Mouse (Mus musculus) C2C12 (cell line): Measurements from ENCODE around the gene Fyn.

ENCODE experiments used
- CEBPB ChIP-seq: IDR thresholded peaks from one replicate; pipeline ENCODE4 v1.6.1; 2011; ENCODE audit warnings: low read depth, mild to moderate bottlenecking, control low read depth, moderate library complexity
- CTCF ChIP-seq: IDR thresholded peaks from one replicate; pipeline ENCODE4 v1.5.1; 2011; ENCODE audit not compliant: control insufficient read depth, insufficient read depth, insufficient read length
- FOSL1 ChIP-seq: IDR thresholded peaks from one replicate; pipeline ENCODE4 v1.8.0; 2011; ENCODE audit warnings: mild to moderate bottlenecking, low read length; ENCODE audit not compliant: poor library complexity, insufficient read depth, severe bottlenecking
- MAX ChIP-seq: IDR thresholded peaks from one replicate; pipeline ENCODE4 v1.6.1; 2011; ENCODE audit warnings: mild to moderate bottlenecking, control low read depth
- MYOD1 ChIP-seq: IDR thresholded peaks from one replicate; pipeline ENCODE4 v1.6.1; 2011; ENCODE audit warnings: low read depth; ENCODE audit not compliant: control insufficient read depth, insufficient read length
- MYOG ChIP-seq: IDR thresholded peaks from one replicate; pipeline ENCODE4 v1.6.1; 2011; ENCODE audit not compliant: control insufficient read depth, insufficient read length; ENCODE audit errors: extremely low read depth
- USF1 ChIP-seq: IDR thresholded peaks from one replicate; pipeline ENCODE4 v1.6.1; 2011; ENCODE audit warnings: low read depth, mild to moderate bottlenecking, control low read depth, moderate library complexity

DNA sequence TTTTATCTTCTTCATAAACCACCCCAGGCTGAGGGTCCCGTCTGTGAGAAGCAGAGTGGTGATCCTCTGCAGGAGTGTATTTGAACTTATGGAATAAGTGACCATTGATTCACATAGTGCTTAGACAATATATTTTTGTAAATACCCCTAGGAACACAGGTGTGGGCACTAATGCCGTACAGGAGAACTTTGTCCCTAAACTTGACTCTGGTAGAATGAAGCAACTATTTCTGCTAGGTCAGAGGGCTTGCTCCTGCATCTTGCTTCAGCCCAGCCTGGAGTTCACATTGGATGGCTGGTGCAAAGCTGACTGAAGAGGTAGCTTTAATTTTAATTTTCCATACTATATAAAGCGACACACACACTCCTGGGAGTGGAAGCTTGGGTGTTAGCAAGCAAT lies 119.9 kb downstream of the Fyn start:
- TF ChIP-seq MYOG: no peak
- no peak for TF ChIP-seq CTCF
- TF ChIP-seq MAX: no peak
- no peak for TF ChIP-seq FOSL1
- no peak for TF ChIP-seq MYOD1
- TF ChIP-seq USF1: no peak
- no peak for TF ChIP-seq CEBPB
